Mouse (Mus musculus): ENCODE results near the gene Crtc3. TPM values are rescaled to one million over a fixed set of nuclear protein-coding genes. Genes with fewer than 3 reads are reported as not detected.

Gene Crtc3
- total RNA-seq (2021): 10 to 100 TPM; 20.5 to 24.9 TPM
- long read RNA-seq, experiment 1, full-length matches to known transcripts: 4 of 5 reads
- long read RNA-seq, experiment 1, partial matches to known transcripts: 1 of 5 reads
- long read RNA-seq, experiment 1, other reads (novel, unspliced or antisense): 0 of 5 reads
- long read RNA-seq, experiment 2, full-length matches to known transcripts: 1 of 16 reads
- long read RNA-seq, experiment 2, partial matches to known transcripts: 6 of 16 reads
- long read RNA-seq, experiment 2, other reads (novel, unspliced or antisense): 9 of 16 reads

DNA sequence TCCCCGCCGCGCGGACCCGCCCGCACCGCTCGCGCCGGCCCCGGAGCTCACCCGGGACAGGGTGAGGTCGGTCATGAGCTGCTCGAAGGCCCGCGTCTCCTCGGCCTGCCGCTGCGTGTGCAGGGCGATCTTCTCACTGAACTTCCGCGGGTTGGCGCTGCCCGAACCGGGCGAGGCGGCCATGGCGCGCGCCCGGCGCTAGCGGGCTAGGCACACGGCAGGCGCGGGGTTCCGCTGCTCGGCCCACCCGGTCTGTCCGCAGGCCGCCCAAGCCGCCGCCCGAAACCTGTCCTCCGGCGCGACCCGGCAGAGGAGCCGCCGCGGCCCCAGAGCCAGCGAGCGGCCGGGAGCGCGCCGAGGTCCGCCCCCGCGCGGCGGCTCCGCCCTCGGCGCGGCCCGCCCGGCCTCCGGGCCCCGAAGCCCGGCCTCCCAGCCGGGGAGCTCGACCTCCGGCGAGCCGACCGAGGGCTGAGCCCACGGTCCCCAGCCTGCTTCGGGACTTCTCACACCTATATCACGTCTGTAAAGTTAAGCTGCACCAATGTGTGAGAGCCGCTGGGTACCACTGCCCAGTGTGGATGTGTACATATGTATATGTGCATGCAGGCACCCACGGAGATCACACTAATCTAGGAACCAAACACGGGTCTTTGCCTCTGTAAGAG is at the start of gene Crtc3:
Gene Crtc3 (minus strand): TSS at position 322 of the 665 bp plus-strand sequence.
- peak; percentile 75 to 78 for DNase-seq (ENCODE audit: low spot score in 2 of 2)

DNA sequence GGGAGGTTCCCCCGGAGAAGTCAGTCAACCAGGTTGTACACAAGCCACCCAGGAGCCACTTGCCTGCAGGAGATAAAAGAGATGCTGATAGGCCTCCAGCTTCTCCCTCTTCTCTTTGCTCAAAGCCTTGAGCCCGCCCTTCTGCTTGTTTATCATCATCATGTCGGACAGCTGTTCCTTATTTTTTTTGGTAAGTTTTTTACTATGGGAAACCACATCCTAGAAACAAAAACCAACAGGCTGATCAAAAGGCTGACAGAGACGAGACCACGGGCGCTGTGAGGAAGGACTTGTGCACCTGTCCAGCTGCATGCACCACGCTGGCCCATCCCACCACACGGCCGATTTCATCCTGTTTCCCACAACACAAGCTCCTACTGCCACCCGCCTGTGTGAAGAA is 47.5 kb upstream of the Crtc3 start:
- DNase-seq (ENCODE audit: low spot score in 2 of 2): no peak

DNA sequence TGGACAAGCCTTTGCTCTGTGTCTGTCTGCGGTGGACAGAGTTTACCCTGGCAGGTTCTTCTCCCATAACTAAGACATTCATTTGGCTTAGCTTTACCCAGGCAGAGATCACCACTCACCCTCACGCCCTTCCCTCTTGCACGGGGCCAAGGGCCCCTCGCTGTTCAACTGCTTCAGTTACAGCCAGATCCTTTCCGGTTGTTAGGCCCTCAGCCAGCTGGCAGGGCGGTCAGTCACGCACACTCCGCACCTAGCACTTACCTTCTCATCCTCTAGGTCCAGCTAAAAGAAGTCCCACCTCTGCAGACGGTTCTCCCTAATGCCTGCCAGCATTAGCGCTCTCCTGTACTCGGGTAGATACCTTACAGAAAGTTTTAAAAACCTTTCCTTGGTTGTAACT is 44.3 kb upstream of the Crtc3 start:
- no peak for DNase-seq (ENCODE audit: low spot score in 2 of 2)

DNA sequence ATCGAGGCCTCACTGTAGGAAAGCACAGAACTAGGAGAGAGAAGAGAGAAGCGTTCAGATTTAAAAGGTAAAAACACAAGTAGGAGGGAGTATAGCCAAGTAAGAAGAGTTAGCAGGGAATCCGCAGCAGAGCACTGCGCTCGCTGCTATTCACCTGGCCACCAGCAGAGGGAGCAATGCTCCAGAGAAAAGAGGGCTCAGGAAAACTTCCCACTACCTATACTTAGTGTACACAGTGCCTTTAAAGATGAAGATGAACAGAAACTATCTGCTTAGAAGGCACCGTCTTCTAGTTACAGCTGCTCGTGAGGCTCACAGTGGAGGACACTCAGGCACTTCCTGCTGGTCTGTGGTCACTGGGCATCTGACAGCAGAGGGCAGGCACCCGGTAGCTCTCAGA is 41.0 kb upstream of the Crtc3 start:
- peak; percentile 79 for DNase-seq (ENCODE audit: low spot score in 2 of 2)

DNA sequence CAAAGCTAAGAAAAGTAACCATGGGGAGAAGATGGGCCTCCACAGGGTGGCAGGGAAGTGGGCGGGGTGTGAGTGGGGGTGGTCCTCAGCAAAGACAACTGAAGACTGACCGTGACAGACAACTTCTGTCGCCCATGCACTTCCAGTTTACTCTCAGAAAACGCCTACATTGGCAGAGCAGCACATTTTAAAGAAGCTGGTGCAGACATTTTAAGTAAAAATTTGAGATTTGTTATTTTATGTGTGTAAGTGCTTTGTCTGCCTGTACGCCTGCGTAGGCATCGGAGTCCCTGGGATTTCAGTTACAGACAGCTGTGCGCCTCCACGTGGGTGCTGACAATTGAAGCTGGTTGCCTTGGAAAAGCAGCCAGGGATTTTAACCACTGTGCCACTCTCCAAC is 32.4 kb upstream of the Crtc3 start:
- no peak for DNase-seq (ENCODE audit: low spot score in 2 of 2)

DNA sequence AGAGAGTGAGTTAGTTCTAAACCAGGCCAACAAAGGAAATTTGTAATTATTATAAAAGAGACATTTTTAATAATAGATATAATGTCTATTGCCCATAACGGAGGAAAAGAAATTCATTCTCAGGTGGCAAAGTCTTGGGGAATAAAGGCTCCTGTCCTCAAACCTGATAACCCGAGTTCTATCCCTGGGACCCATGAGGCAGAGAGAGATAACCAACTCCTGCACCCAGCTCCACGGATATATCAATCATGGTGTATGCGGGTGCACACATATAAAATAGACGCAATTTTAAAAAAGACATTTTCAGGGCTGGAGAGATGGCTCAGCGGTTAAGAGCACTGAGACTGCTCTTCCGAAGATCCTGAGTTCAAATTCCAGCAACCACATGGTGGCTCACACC is 30.9 kb upstream of the Crtc3 start:
- no peak for DNase-seq (ENCODE audit: low spot score in 2 of 2)

DNA sequence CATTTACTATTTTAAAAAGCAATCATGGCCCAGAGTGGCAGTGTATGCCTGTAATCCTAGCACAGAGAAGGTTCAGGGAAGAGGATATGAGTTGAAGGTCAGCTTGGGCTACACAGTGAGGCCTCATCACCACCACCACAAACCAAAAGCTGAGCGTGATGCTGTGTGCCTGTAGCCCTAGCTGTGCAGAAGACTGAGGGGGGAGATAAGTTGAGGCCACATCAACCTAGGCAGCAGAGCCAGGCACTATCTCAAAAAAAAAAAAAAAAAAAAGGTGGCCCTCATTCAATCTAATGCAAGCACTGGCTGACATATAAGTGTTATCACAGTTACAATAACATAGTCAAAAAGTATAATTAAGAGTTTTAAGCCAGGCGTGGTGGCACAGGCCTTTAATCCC is 30.4 kb upstream of the Crtc3 start:
- DNase-seq (ENCODE audit: low spot score in 2 of 2): no peak

DNA sequence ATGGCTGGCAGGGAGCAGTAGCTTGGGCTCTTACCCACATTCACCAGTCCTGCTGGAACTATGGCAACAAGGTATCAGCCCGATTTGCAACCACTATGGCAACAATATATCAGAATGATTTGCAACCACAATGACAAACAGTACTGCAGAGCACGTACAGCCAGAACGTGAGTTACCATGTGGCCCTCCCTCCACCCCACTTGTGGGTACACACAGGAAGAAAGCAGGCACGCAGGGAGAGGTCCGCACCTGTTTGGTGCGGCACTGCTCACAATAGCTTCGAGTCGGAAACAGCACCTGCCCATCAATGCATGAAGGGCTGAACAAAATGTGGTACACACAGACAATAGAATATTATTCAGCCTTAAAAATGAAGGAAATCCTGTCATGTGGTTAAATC is 29.8 kb upstream of the Crtc3 start:
- DNase-seq (ENCODE audit: low spot score in 2 of 2): no peak

DNA sequence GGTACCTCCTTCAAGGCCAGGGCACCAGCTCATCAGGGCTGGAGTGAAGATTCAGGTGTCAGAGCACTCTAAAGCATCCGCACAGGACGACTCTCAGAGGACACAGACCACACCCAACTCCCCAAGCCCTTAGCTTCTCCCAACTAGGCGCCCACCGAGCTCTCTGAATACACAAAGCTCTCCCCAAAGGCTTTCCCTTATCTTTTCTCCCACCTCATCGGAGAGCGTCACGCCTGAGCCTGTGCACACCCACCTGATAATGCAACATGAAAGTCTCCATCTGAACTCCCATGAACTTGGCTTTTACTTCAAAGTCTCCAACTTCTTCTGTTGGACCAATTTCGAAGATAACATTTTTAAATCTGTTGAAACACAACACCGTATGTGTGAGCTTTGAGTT is 28.1 kb upstream of the Crtc3 start:
- DNase-seq (ENCODE audit: low spot score in 2 of 2): no peak

DNA sequence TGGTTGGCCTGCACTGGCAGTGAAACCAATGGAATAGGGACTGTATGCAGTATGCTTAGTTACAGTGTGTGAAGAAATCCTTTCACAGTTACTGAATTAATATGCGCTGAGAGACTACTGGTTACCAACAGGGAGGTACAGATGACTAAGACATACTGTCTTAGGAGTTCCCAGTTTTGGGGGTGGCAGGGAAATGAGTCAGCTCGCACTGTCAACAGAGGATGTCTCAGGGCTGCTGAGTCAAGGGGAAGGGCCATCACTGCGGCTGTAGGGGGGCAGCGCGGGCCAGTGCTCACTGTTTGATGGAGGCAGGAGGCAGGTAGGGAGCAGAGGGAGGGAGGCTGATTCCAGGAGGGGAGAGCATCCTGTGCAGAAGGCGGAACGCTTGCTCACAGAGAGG is 26.6 kb upstream of the Crtc3 start:
- DNase-seq (ENCODE audit: low spot score in 2 of 2): no peak

DNA sequence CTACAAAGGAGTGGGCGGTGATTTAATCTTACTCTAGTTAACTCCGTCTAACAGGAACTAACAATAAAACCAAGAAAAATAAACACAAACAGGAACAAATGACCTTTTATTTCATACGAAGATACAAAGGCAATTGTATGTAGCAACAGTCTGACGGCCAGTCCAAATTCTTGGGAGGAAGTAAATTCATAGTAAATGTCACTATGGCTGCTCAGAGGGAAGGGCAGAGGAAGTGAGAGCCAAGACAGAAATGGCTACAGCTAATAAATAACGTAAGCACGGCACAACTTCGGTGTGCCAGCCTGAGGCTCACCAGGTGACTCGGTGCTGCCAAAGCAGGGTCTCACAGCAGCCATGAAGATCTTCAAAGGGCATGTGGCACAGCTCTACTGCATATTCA is 22.8 kb upstream of the Crtc3 start:
- DNase-seq (ENCODE audit: low spot score in 2 of 2): no peak

DNA sequence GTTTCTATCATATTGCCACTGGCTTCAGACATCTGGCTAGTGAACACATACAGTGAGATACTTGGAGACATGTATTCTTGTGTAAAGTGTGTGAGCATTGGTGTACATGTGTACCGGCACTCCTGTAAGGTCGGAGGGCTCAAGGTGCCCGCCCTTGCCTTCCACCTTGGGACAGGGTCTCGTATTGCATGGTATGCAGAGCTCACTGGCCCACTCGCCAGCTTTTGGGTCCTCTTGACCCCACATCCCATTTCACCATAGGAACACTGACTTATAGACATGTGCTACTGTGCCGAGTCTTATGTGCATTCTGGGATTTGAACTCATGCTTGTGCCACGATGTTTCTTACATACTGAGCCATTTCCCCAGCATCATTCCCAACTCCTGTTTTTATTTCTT is 21.7 kb upstream of the Crtc3 start:
- DNase-seq (ENCODE audit: low spot score in 2 of 2): no peak

DNA sequence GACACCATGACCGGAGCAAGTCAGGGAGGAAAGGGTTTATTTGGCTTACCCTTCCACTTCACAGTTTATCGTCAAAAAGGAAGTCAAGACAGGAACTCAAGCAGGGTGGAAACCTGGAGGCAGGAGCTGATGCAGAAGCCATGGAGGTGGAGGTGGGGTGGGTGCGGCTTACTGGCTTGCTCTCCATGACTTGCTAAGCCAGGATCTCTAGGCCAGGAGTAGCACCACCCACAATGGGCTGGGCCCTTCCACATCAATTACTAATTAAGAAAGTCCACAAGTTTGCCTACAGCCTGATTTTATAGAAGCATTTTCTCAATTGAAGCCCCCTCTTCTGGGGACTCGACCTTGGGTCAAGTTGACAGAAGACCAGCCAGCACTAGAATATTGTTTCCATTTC is 15.4 kb upstream of the Crtc3 start:
- no peak for DNase-seq (ENCODE audit: low spot score in 2 of 2)

DNA sequence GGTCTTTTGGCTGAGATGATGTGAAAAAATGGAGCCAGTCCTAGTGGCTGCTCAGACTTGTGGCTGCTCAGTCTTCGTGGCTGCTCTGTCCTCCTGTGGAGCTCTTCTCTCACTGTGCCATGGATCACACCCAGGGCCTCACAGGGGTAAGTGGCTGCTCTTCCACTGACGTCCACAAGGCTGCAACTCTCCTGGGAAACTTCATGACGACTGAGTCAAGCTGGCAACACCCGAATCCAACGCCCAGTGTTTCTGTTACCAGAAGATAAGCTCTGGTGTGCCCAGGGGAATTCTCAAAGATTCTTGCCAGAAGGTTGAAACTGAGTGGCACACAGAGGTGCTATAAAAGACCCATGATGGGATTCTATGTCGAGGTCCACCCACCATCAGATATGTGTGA is 13.8 kb upstream of the Crtc3 start:
- no peak for DNase-seq (ENCODE audit: low spot score in 2 of 2)

DNA sequence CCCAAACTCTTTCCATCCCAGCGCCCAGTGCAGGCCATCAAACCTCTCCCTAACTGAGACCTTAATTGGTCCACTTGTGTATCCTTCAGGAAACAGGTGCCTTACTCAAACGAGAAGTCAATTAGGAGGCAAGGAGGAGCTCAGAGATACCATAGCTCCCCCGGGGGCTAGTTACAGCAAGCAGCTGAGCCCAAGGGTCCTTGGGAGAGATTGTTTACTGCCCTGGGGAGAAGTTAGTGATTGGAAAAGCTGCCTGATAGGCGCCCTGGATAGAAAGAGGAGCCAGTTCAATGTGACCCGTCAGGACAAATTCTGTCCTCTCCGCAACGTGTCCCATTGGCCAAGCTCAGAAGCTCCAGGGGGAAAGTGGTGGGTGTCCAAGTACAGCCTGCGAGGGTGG is 11.0 kb upstream of the Crtc3 start:
- no peak for DNase-seq (ENCODE audit: low spot score in 2 of 2)

DNA sequence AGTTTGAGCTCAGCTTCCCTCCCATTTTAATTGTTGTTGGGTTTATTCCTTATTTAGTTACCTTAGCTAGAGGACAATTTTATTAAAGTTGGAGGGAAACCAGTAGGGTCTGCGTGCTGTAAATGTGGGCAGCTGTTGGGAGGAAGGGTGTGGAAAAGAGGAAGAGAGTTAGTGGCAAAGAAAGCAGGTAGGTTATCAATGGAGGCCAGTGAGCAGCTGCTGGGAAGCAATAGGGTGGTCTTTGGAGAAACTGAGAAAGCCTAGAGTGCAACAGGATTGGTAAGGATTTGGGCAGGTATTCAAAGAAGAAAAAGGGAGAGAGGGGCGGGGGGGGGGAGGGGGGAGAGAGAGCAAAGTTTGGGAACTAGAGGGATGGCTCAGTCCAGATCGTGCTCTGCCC is 10.3 kb upstream of the Crtc3 start:
- no peak for DNase-seq (ENCODE audit: low spot score in 2 of 2)

DNA sequence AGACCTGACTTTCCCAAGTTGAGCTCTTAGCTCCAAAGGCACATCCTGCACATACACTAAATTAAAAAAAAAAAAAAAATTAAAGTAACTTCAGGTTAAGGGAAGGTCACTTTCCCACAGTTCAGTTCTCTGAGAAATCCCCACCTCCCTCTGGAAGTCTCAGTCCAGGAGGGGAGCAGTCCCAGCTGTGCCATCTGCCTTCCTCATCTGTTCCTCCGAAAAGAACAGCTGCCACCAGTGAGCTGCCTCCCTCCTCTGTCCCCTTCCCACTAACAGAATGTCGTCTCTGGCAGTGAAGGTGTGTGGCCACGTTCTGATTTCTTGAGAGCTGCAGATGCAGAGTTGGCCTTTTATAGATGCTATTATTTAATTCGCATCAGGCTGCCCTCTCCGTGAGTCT is 9.2 kb upstream of the Crtc3 start:
- no peak for DNase-seq (ENCODE audit: low spot score in 2 of 2)

DNA sequence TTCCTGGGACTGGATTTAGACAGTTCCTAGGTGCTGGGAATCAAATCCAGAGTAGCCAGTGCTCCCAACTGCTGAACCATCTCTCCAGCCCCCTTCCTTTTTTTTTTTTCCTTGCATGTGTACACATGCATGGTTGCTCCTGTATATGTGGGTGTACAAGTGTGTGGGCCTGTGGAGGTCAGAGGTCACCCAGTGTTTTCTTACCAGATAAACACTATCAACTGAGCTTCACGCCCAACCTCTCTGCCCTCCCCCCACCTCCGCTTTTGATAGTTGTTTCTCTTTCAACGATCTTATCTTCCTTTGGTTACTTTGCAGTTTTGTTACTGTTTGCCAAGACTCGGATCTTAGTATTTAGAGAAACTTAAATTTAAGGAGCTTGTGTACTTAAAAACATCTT is 8.2 kb upstream of the Crtc3 start:
- DNase-seq (ENCODE audit: low spot score in 2 of 2): no peak

DNA sequence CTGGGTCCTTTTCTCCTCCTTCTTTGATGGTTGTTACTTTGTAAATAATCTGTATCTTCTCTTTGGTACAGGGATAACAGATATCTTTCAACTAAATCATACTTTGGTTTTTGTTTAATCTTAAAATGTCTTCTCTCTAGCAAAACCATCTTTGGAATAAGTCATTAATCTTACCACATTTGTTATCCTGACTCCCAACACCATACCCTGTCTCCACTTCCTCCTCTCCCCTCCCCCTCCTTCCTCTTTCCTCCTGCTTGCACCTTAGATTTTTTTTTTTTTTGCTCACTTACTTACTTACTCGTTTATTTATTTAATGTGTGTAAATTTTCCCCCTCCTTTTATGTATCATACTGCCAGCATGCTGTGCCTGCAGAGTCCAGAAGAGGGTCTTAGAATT is 7.7 kb upstream of the Crtc3 start:
- no peak for DNase-seq (ENCODE audit: low spot score in 2 of 2)

DNA sequence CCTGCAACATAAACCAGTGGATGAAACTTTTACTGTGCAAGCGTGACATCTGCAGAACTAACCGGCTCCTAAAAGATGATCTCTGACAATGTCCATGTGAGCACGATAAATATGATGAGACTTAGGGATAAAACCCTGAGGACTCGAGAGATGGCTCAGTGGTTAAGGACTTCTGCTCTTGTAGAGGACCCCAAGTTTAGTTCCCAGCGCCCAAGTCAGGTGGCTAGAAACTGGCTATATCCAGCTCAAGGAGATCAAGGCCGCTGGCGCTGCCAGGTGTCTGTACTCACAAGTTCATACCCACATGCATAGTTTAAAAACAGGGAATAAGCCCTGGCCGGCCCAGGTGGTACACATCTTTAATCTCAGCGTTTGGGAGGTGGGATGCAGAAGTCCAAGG is 3.8 kb upstream of the Crtc3 start:
- no peak for DNase-seq (ENCODE audit: low spot score in 2 of 2)

DNA sequence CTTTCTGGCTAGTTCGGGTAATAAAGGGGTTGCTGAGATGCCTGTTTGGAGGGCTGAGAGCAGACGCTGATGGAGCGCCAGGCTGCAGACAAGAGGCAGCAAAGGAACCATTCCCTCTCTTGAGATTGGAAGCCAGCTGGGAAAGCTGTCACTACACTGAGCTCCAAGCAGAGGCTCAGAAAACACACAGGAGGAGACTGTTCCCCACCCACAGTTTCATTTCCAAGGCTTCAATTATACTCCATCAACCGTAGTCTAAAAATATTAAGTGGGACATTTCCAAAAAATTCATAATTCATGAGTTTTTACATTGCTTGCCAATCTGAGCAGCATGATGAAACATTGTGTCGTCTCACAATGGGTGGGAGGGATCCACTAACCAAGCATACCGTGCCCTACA is 2.5 kb upstream of the Crtc3 start:
- DNase-seq (ENCODE audit: low spot score in 2 of 2): no peak

DNA sequence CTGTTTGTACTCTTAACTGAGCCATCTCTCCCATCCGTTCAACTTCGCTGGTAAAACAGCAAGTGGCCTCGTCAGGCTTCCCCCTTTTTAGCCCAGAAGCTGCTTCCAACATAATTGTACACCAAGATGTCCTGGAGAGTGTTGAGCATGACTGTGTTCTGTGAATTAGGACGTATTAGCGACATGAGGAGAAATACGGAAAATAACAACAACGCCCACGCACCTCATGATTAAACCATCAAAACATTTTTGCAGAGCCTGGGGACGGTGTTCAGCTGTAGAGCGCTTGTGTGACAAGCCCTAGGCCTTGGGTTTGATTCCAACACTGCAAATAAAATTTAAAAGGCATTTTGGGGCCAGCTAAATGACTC is 529 bp upstream of the Crtc3 start:
- peak; percentile 30 to 48 for DNase-seq (ENCODE audit: low spot score in 2 of 2)
